In genomic region chr4:83950809-83951409, GRCm38 (mm10) we compare ENCODE assay signal across 15 mouse cellular contexts.
"Had no signal": no experiment of that assay in that cellular context is flagged by ENCODE, and none has a peak within 500 bp of the region (broad histone marks: within the 10 kb centered on the region; RNA-seq: fewer than 3 reads in every experiment).

No protein-coding gene starts in this region.

- ATAC-seq: intestine, postnatal 0 days; midbrain, embryonic 16.5 days had no signal

- H3K4me1 ChIP-seq: liver, embryonic 15.5 days; midbrain, embryonic 12.5 days; neural tube, embryonic 13.5 days; stomach, embryonic 15.5 days had no signal

- H3K4me3 ChIP-seq: liver, embryonic 15.5 days; midbrain, embryonic 12.5 days; neural tube, embryonic 13.5 days; stomach, embryonic 15.5 days had no signal

- H3K27me3 ChIP-seq: liver, embryonic 15.5 days; midbrain, embryonic 12.5 days; neural tube, embryonic 13.5 days; stomach, embryonic 15.5 days had no signal

- H3K9me3 ChIP-seq: liver, embryonic 15.5 days; midbrain, embryonic 12.5 days; neural tube, embryonic 13.5 days; stomach, embryonic 15.5 days had no signal

- H3K4me2 ChIP-seq: liver, embryonic 11.5 days; liver, embryonic 15.5 days; midbrain, embryonic 12.5 days; neural tube, embryonic 13.5 days; stomach, embryonic 15.5 days had no signal

- H3K36me3 ChIP-seq: liver, embryonic 15.5 days; midbrain, embryonic 12.5 days; neural tube, embryonic 13.5 days; stomach, embryonic 15.5 days had no signal

- DNase-seq: kidney, adult 9 months; kidney, postnatal 36 days; layer of hippocampus, adult 9-11 months; layer of hippocampus, postnatal 36 days; retina, postnatal 1 day; right cerebral cortex, postnatal 14 days; thymus, postnatal 4 days had no signal

- H3K27ac ChIP-seq: kidney, postnatal 0 days; liver, embryonic 15.5 days; midbrain, embryonic 12.5 days; neural tube, embryonic 13.5 days; stomach, embryonic 15.5 days had no signal

- H3K9ac ChIP-seq: liver, embryonic 15.5 days; midbrain, embryonic 12.5 days; neural tube, embryonic 13.5 days; stomach, embryonic 15.5 days had no signal
